Mouse (Mus musculus) E14TG2a.4 (cell line): ENCODE data around the gene Cnih4.

Source experiments
- H3K27me3 ChIP-seq: 2 replicates; pipeline ENCODE4 v1.6.1; 2014; ENCODE audit warnings: low read length, control low read depth; ENCODE audit not compliant: insufficient read depth
- H3K36me3 ChIP-seq: 2 replicates; pipeline ENCODE4 v1.6.1; 2014; ENCODE audit warnings: low read length, control low read depth; ENCODE audit not compliant: insufficient read depth
- H3K4me1 ChIP-seq: replicated peaks from 2 replicates; pipeline ENCODE4 v1.6.1; 2014; ENCODE audit warnings: low read depth, low read length, control low read depth
- H3K4me3 ChIP-seq: replicated peaks from 2 replicates; pipeline ENCODE4 v1.5.1; 2014; ENCODE audit warnings: mild to moderate bottlenecking, low read length
- H3K9me3 ChIP-seq: 2 replicates; pipeline ENCODE4 v1.6.1; 2014; ENCODE audit warnings: low read length, control low read depth
- CTCF ChIP-seq: conservative IDR thresholded peaks from 2 replicates; pipeline ENCODE4 v1.5.1; 2014; ENCODE audit warnings: low read length
- NANOG ChIP-seq: IDR thresholded peaks from 2 replicates; pipeline ENCODE4 v1.6.1; 2014; ENCODE audit warnings: borderline replicate concordance, low read length, mixed read lengths
- POU5F1 ChIP-seq: IDR thresholded peaks from 2 replicates; pipeline ENCODE4 v1.6.1; 2014; ENCODE audit warnings: low read length, borderline replicate concordance

Cnih4 gene

GRCm38 (mm10) chr1:181144966-181145365 is 473 bp downstream of the Cnih4 start:
- Histone ChIP-seq H3K27me3 (no peaks in the 10 kb centered on the region), H3K4me1 (peaks cover 52% of the 10 kb centered on the region), H3K36me3 (peaks cover 27% of the 10 kb centered on the region), H3K9me3 (no peaks in the 10 kb centered on the region), H3K4me3 (peak overlapping the region; percentile 95)
- no peak for TF ChIP-seq CTCF
- no peak for TF ChIP-seq NANOG
- no peak for TF ChIP-seq POU5F1

GRCm38 (mm10) chr1:181146187-181146586 is 1.7 kb downstream of the Cnih4 start:
- no peak overlapping the region for H3K4me3 ChIP-seq
- TF ChIP-seq POU5F1, result no peak
- TF ChIP-seq CTCF, result no peak
- no peak for TF ChIP-seq NANOG

GRCm38 (mm10) chr1:181148540-181148939 is 4.0 kb downstream of the Cnih4 start:
- TF ChIP-seq NANOG (no peak), CTCF (no peak), POU5F1 (no peak)
- peaks cover 4% of the 10 kb centered on the region for H3K36me3 ChIP-seq
- no peaks in the 10 kb centered on the region for H3K27me3 ChIP-seq
- H3K4me1 ChIP-seq, result peaks cover 65% of the 10 kb centered on the region
- H3K9me3 ChIP-seq, result no peaks in the 10 kb centered on the region
- H3K4me3 ChIP-seq, result no peak overlapping the region

More at GRCm38 (mm10) chr1:181146187-181146586, 1.7 kb downstream of the Cnih4 start:
- peaks cover 58% of the 10 kb centered on the region for H3K4me1 ChIP-seq
- peaks cover 15% of the 10 kb centered on the region for H3K36me3 ChIP-seq
- no peaks in the 10 kb centered on the region for H3K9me3 ChIP-seq
- H3K27me3 ChIP-seq, result no peaks in the 10 kb centered on the region

- Histone ChIP-seq H3K27me3 (no peaks in the 10 kb centered on the region), H3K4me3 (no peak overlapping the region), H3K4me1 (peaks cover 68% of the 10 kb centered on the region), H3K36me3 (peaks cover 13% of the 10 kb centered on the region), H3K9me3 (no peaks in the 10 kb centered on the region)
- TF ChIP-seq CTCF (no peak), POU5F1 (no peak), NANOG (no peak)
These were observed 5.0 kb downstream of the Cnih4 start for GRCm38 (mm10) chr1:181149373-181150017.

GRCm38 (mm10) chr1:181150431-181150826 is 5.9 kb downstream of the Cnih4 start:
- peaks cover 22% of the 10 kb centered on the region for H3K36me3 ChIP-seq
- peak overlapping the region; percentile 93 for H3K4me3 ChIP-seq
- peaks cover 71% of the 10 kb centered on the region for H3K4me1 ChIP-seq
- no peaks in the 10 kb centered on the region for H3K9me3 ChIP-seq
- H3K27me3 ChIP-seq, result no peaks in the 10 kb centered on the region
- TF ChIP-seq NANOG (no peak), POU5F1 (no peak), CTCF (no peak)

- Histone ChIP-seq H3K9me3 (no peaks in the 10 kb centered on the region), H3K4me1 (peaks cover 70% of the 10 kb centered on the region), H3K36me3 (peaks cover 28% of the 10 kb centered on the region), H3K4me3 (peak overlapping the region; percentile 93), H3K27me3 (no peaks in the 10 kb centered on the region)
- TF ChIP-seq CTCF, result no peak
- TF ChIP-seq POU5F1, result no peak
- no peak for TF ChIP-seq NANOG
These were observed 6.5 kb downstream of the Cnih4 start for GRCm38 (mm10) chr1:181150827-181151534.

- H3K27me3 ChIP-seq, result no peaks in the 10 kb centered on the region
- TF ChIP-seq NANOG, result no peak
- no peak for TF ChIP-seq CTCF
- TF ChIP-seq POU5F1, result no peak
- H3K4me3 ChIP-seq, result peak overlapping the region; percentile 93
- no peaks in the 10 kb centered on the region for H3K9me3 ChIP-seq
- H3K4me1 ChIP-seq, result peaks cover 64% of the 10 kb centered on the region
- peaks cover 34% of the 10 kb centered on the region for H3K36me3 ChIP-seq
These were observed 7.0 kb downstream of the Cnih4 start for GRCm38 (mm10) chr1:181151541-181151940.

GRCm38 (mm10) chr1:181167816-181168215 is 23.3 kb downstream of the Cnih4 start:
- no peak for TF ChIP-seq POU5F1
- TF ChIP-seq NANOG, result no peak
- TF ChIP-seq CTCF, result no peak
- H3K27me3 ChIP-seq, result no peaks in the 10 kb centered on the region
- peaks cover 92% of the 10 kb centered on the region for H3K36me3 ChIP-seq
- H3K9me3 ChIP-seq, result no peaks in the 10 kb centered on the region
- peaks cover 57% of the 10 kb centered on the region for H3K4me1 ChIP-seq
- no peak overlapping the region for H3K4me3 ChIP-seq

- no peak for TF ChIP-seq CTCF
- no peak for TF ChIP-seq POU5F1
- no peak for TF ChIP-seq NANOG
- H3K27me3 ChIP-seq, result no peaks in the 10 kb centered on the region
- H3K4me3 ChIP-seq, result no peak overlapping the region
- peaks cover 88% of the 10 kb centered on the region for H3K36me3 ChIP-seq
- H3K9me3 ChIP-seq, result no peaks in the 10 kb centered on the region
- peaks cover 51% of the 10 kb centered on the region for H3K4me1 ChIP-seq
These were observed 23.9 kb downstream of the Cnih4 start for GRCm38 (mm10) chr1:181168377-181168776.
